9 mouse cellular contexts compared by ENCODE assay signal in the genomic region with DNA sequence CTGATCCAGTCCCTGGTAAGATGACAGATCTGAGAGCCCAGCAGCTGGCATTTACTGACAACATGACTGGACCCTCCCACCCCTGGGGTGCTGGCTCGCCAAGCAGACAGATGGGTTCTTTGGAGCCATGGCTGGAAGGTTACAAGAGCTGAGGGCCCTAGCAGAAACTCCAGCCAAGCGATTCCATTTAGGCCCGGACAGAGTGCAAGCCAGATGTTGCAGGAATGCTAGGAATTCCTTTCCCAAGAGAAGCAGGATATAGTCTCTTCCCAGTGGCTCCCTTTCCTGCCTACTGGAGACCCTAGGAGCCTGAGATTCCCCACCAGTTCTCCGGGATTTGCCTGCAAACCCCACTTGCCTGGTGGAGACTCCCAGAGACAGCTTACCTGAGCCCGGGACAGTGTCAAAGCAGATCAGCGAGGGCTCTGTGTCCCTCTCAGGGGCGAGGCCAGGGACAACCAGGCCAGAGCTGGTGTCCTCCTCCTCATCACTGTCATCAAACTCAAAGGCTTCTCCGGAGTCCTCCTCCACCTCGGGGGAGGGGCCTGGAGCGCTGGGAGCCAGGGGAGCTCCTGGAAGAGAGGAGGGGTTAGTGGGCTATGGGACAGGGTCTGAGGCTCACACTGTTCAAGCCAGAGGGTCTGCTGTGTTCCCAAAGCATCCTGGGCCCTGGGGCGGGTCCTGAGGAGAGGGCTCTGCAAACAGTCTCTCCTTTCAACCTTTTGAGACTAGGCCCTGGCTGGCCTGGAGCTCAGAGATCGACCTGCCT. TPM values are rescaled to one million over a fixed set of nuclear protein-coding genes. Genes with fewer than 3 reads are reported as not detected.
A peak's percentile ranks its signal among the peaks of the same experiment; 100 is the strongest.
DNase-seq lines count a peak whose midpoint lies in the region; ATAC-seq and TF ChIP-seq lines count a peak whose summit lies in the region.
"Had no signal": no experiment of that assay in that cellular context is flagged by ENCODE, and none has a peak within 500 bp of the region (broad histone marks: within the 10 kb centered on the region; RNA-seq: fewer than 3 reads in every experiment).

No protein-coding gene starts in this region.

- H3K9ac ChIP-seq in forebrain, embryonic 13.5 days = no peak overlapping the region
- no peak overlapping the region for H3K9ac ChIP-seq in lung, embryonic 14.5 days
- H3K9ac ChIP-seq in hindbrain, postnatal 0 days (replicated peaks; ENCODE audit: low read length) = no peak overlapping the region
- no peak overlapping the region for H3K9ac ChIP-seq in stomach, embryonic 14.5 days (replicated peaks; ENCODE audit: low read depth, low read length)

- no peak for TF ChIP-seq CTCF in lung, embryonic 14.5 days (IDR thresholded peaks at IDR 0.05; ENCODE audit: low read depth)
- no peak for TF ChIP-seq CTCF in hindbrain, postnatal 0 days (IDR thresholded peaks at IDR 0.05; ENCODE audit: low read depth)

- H3K4me2 ChIP-seq in forebrain, embryonic 13.5 days = no peak overlapping the region
- H3K4me2 ChIP-seq in lung, embryonic 14.5 days = peak overlapping the region; percentile 24; the same call in 1 of the 2 replicates
- no peak overlapping the region for H3K4me2 ChIP-seq in hindbrain, postnatal 0 days (ENCODE audit: low read depth, low read length)
- no peak overlapping the region for H3K4me2 ChIP-seq in stomach, embryonic 14.5 days (replicated peaks; ENCODE audit: low read depth, low read length)

- no peak overlapping the region for H3K4me3 ChIP-seq in forebrain, embryonic 10.5 days
- H3K4me3 ChIP-seq in forebrain, embryonic 13.5 days = no peak overlapping the region
- H3K4me3 ChIP-seq in lung, embryonic 14.5 days (ENCODE audit: low read depth, low read length) = no peak overlapping the region
- H3K4me3 ChIP-seq in hindbrain, postnatal 0 days (ENCODE audit: low read length) = no peak overlapping the region
- no peak overlapping the region for H3K4me3 ChIP-seq in stomach, embryonic 14.5 days (ENCODE audit: low read depth, low read length)

- WGBS in forebrain, embryonic 10.5 days = 37% methylated on average over 12 of the region's 12 CpGs
- 46% methylated on average over 12 of the region's 12 CpGs for WGBS in forebrain, embryonic 13.5 days
- WGBS in lung, embryonic 14.5 days = 14% methylated on average over 12 of the region's 12 CpGs
- 30% methylated on average over 12 of the region's 12 CpGs for WGBS in hindbrain, postnatal 0 days
- WGBS in stomach, embryonic 14.5 days = 19% methylated on average over 12 of the region's 12 CpGs

- H3K27me3 ChIP-seq in forebrain, embryonic 10.5 days (ENCODE audit: poor library complexity, severe bottlenecking) = no peaks in the 10 kb centered on the region
- H3K27me3 ChIP-seq in forebrain, embryonic 13.5 days = no peaks in the 10 kb centered on the region
- H3K27me3 ChIP-seq in lung, embryonic 14.5 days (ENCODE audit: insufficient read depth, low read length) = no peaks in the 10 kb centered on the region
- no peaks in the 10 kb centered on the region for H3K27me3 ChIP-seq in hindbrain, postnatal 0 days (ENCODE audit: insufficient read depth, low read length)
- H3K27me3 ChIP-seq in stomach, embryonic 14.5 days (ENCODE audit: control insufficient read depth, insufficient read depth, low read length) = no peaks in the 10 kb centered on the region

- no peaks in the 10 kb centered on the region for H3K9me3 ChIP-seq in forebrain, embryonic 10.5 days
- no peaks in the 10 kb centered on the region for H3K9me3 ChIP-seq in forebrain, embryonic 13.5 days (replicated peaks)
- H3K9me3 ChIP-seq in lung, embryonic 14.5 days (ENCODE audit: low read depth, low read length) = no peaks in the 10 kb centered on the region
- no peaks in the 10 kb centered on the region for H3K9me3 ChIP-seq in hindbrain, postnatal 0 days (ENCODE audit: low read length)
- no peaks in the 10 kb centered on the region for H3K9me3 ChIP-seq in stomach, embryonic 14.5 days (ENCODE audit: control insufficient read depth, low read depth, low read length)

- ATAC-seq in forebrain, embryonic 13.5 days = no peak
- ATAC-seq in lung, embryonic 14.5 days (ENCODE audit: insufficient read depth) = peak; percentile 75
- no peak for ATAC-seq in hindbrain, postnatal 0 days
- peak; percentile 21; the same call in 1 of the 2 replicates for ATAC-seq in stomach, embryonic 14.5 days (ENCODE audit: insufficient number of reproducible peaks, insufficient read depth, low FRiP score, low read depth)

- peaks cover 52% of the 10 kb centered on the region for H3K4me1 ChIP-seq in forebrain, embryonic 10.5 days
- peaks cover 14% of the 10 kb centered on the region for H3K4me1 ChIP-seq in forebrain, embryonic 13.5 days
- H3K4me1 ChIP-seq in lung, embryonic 14.5 days (ENCODE audit: insufficient read depth) = peaks cover 4% of the 10 kb centered on the region; the same call in 1 of the 2 replicates
- peaks cover 6% of the 10 kb centered on the region; the same call in 1 of the 2 replicates for H3K4me1 ChIP-seq in hindbrain, postnatal 0 days (ENCODE audit: insufficient read depth, low read length)
- peaks cover 17% of the 10 kb centered on the region for H3K4me1 ChIP-seq in stomach, embryonic 14.5 days (ENCODE audit: control insufficient read depth, insufficient read depth, low read length)

- no peak for DNase-seq in forebrain, embryonic 10.5 days (ENCODE audit: extremely low spot score, low spot score)
- peak; percentile 76 for DNase-seq in lung, embryonic 14.5 days
- no peak for DNase-seq in lung, postnatal 14 days
- peak; percentile 40 for DNase-seq in hindbrain, postnatal 0 days (ENCODE audit: low spot score)
- no peak for DNase-seq in cerebellum, adult 9-10 months
- no peak for DNase-seq in cerebellum, postnatal 25 days
- DNase-seq: adrenal gland, adult 8-10 months had no signal

- peak overlapping the region; percentile 79 for H3K27ac ChIP-seq in forebrain, embryonic 10.5 days
- no peak overlapping the region for H3K27ac ChIP-seq in forebrain, embryonic 13.5 days
- peak overlapping the region; percentile 86 for H3K27ac ChIP-seq in lung, embryonic 14.5 days (ENCODE audit: low read depth)
- peak overlapping the region; percentile 22; the same call in 1 of the 2 replicates for H3K27ac ChIP-seq in hindbrain, postnatal 0 days
- peak overlapping the region; percentile 86 for H3K27ac ChIP-seq in stomach, embryonic 14.5 days (ENCODE audit: low read length)

- H3K36me3 ChIP-seq in forebrain, embryonic 10.5 days (replicated peaks) = peaks cover 94% of the 10 kb centered on the region
- H3K36me3 ChIP-seq in forebrain, embryonic 13.5 days (ENCODE audit: poor library complexity, severe bottlenecking) = peaks cover 82% of the 10 kb centered on the region
- H3K36me3 ChIP-seq in lung, embryonic 14.5 days (ENCODE audit: insufficient read depth) = peaks cover 54% of the 10 kb centered on the region
- H3K36me3 ChIP-seq in hindbrain, postnatal 0 days (ENCODE audit: insufficient read depth, low read length) = peaks cover 11% of the 10 kb centered on the region
- H3K36me3 ChIP-seq in stomach, embryonic 14.5 days (ENCODE audit: control insufficient read depth, insufficient read depth, low read length) = peaks cover 8% of the 10 kb centered on the region

RNA-seq across cellular contexts. Expression of a gene that starts 54.8 kb away (rescaled TPM):
- 22.1 and 23.0 TPM in 2 replicates for polyA plus RNA-seq in forebrain, embryonic 10.5 days (2016; fragmentation: Nextera tagmentation; extraction: Ambion mirVana)
- 20.2 and 22.0 TPM in 2 replicates for polyA plus RNA-seq in forebrain, embryonic 13.5 days (2015; fragmentation: Nextera tagmentation; extraction: Ambion mirVana)
- 13.5 and 16.1 TPM in 2 replicates for polyA plus RNA-seq in lung, embryonic 14.5 days (2014; fragmentation: Nextera tagmentation; extraction: Ambion mirVana)
- total RNA-seq in hindbrain, postnatal 0 days (2014; rRNA removed) = 79.2 and 79.4 TPM in 2 replicates
- 22.5 and 22.6 TPM in 2 replicates for polyA plus RNA-seq in hindbrain, postnatal 0 days (2015; fragmentation: Nextera tagmentation; extraction: Ambion mirVana)
- 9.9 and 10.5 TPM in 2 replicates for polyA plus RNA-seq in stomach, embryonic 14.5 days (2014; fragmentation: Nextera tagmentation; extraction: Ambion mirVana)

Comparison
In these comparisons a context has a peak if more than half of its experiments do, and no peak if none do; other contexts are left out.
1. DNase-seq: peak in lung, embryonic 14.5 days (single experiment) and hindbrain, postnatal 0 days (single experiment); none in forebrain, embryonic 10.5 days (single experiment), lung, postnatal 14 days (single experiment), cerebellum, adult 9-10 months (single experiment) and cerebellum, postnatal 25 days (0 of 2).
2. ATAC-seq: peak in lung, embryonic 14.5 days (single experiment) and stomach, embryonic 14.5 days (single experiment); none in forebrain, embryonic 13.5 days (single experiment) and hindbrain, postnatal 0 days (single experiment).